Mouse (Mus musculus) G1E-ER4 (cell line): ENCODE measurements around the gene Rab8a. TPM values are rescaled to one million over a fixed set of nuclear protein-coding genes. Genes with fewer than 3 reads are reported as not detected.

Source experiments
- GATA1 ChIP-seq: IDR thresholded peaks from one replicate; pipeline ENCODE4 v1.8.0; 2012; ENCODE audit warnings: low read length, inconsistent platforms
- polyA plus RNA-seq: library from polyadenylated mRNA; stranded (reverse); fragments of >175 nt; gene quantifications from 2 replicates; pipeline ENCODE4 v1.2.3, GENCODE M21; 2012

The Rab8a gene
- 41.7 and 43.2 TPM in 2 replicates for polyA plus RNA-seq

DNA sequence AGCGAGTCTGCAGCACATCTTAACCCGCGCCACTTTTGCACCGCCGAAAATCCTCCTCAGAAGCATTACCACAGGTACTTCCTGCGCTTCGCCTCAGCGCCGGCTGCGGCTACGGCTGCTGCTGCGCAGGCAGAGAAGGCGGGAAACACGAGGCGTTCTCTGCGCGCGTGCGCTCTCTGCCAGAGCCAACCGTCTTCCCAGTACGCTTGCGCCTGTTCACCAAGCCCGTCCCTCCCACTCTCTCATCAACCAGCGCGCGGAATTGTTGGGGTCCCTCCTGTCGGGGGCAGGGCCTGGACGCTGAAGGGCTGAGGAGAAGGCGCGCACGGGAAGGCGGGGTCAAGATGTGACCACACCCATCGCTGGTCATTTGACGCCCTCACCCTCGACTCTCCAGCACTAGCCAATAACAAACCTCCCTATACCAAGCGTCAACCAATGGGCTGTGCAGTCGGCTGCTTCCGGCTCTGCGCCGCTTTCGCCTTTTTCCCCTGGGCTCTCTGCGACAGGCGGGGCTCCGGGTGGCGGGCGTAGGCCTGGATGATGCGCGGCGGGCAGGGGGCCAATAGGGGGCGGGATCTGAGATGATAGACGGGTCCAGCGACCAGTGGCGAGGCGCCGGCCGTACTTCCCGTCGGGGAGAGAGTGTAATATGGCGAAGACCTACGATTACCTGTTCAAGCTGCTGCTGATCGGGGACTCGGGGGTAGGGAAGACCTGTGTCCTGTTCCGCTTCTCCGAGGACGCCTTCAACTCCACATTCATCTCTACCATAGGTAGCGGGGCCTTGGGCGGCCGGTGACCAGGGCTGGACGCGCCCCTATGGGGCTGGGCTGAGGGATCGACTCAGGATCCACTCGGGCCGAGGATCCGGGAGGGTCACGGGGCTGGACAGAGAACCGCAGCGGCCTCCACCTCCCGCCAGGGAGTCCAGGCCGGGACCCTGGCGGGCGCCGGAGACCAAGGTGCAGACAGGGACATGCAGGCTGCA is at the start of gene Rab8a:
Gene Rab8a, plus strand, starts transcription at position 494 of the 991 bp plus-strand sequence.
- TF ChIP-seq GATA1, result no peak

DNA sequence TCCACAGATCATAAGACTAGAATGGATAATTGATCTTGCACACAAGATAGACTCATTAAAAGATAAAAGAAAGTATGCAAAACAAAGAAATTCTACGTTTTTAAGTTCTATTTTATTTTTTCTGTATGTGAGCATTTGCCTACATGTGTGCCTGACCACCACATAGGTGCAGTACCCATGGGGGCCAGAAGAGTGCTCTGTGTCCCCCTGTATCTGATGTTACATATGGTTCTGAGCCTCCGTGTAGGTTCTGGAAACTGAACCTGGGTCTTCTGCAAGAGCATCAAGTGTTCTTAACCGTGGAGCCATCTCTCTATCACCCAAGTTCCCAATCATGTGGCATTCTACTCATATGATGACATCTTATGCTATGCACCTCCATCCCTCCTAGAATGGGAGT is 48.5 kb upstream of the Rab8a start:
- no peak for TF ChIP-seq GATA1

DNA sequence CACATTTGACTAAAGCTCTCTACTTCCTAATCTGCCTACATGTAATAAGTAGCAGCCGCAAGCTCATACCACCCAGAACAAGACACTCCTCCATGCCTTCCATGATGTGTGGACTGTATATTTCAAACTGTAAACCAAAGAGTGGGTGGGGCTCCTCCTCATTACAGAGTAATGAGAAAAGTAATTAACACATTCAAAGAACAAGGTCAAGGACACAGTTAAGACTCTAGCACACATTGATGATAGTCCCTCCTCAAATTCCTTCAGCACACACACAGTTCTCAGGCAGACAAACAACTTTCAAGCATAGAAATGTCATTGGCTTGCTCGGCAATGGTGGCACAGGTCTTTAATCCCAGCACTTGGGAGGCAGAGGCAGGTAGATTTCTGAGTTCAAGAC is 45.8 kb upstream of the Rab8a start:
- TF ChIP-seq GATA1, result no peak

DNA sequence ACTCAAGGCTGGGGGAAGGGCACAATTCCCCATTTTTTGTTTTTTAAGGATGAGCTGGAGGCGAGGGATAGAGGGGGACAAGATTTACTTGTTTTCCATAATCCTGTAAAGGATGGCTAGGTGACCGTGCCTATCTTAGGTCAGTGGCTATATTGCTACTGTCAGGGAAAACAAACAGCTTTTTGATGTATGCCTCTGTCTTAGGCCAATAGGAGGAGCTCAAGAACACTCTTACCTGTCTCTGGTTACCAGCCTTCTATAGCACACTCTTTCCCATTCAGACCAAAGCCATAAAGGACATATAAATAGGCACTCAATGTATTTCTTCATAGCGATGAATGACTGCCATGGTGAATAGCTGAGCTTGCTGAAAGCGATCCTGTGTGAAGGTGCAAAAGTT is 42.4 kb upstream of the Rab8a start:
- TF ChIP-seq GATA1, result no peak

DNA sequence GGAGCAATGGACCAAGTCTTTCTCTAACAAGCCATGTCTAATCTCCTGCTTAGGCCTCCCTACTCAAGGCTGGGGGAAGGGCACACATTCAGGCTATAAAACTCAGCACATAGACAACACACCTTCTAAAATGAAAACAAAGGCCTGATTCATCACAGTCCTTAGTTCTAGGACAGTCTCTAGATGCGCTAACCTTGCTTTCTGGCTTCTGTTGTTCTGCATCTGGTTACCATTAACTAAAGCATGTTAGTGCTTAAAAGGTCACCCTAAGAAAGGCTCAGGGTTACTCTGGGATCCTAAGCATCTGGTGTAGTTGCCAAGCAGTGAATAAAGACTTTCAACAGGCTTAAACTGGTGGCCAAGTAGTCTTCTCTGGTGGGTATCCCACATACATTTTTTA is 39.0 kb upstream of the Rab8a start:
- no peak for TF ChIP-seq GATA1

DNA sequence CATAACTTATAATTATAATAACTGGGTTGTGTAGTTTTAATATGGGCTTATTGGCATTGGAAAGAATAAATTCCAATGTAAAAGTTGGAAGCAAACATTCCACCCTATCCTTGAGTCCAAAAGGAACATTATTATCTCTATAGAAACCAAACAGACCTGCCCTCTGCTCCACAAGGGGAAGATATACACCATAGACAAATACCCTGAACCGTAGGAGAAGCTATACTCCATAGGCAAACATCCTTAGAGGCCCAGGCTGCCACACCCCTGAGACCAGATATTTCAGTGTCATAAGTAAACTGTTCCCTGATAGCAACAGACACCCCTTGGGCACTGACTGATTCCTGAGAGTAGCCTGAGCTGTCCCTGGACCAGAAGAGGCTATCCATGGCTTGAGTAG is 33.2 kb upstream of the Rab8a start:
- TF ChIP-seq GATA1, result no peak

DNA sequence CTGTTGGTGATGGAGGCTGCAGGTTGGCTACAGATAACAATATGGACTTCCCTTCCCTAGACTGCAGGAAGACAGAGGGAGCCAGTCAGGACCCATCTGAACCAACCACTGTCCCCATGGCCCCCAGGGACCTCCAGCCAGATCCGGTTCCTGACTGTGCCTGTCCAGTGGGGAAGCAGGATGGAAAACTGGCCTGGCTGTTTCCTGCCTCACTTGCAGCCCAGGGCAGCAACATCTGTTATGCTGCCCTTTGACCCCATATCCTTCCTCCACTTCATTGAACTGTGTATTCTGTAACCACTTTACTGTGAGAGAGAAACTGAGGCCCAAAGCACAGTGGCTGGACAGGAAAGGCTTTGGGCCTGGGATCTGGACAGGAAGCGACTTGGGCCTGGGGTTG is 29.7 kb upstream of the Rab8a start:
- TF ChIP-seq GATA1, result no peak

DNA sequence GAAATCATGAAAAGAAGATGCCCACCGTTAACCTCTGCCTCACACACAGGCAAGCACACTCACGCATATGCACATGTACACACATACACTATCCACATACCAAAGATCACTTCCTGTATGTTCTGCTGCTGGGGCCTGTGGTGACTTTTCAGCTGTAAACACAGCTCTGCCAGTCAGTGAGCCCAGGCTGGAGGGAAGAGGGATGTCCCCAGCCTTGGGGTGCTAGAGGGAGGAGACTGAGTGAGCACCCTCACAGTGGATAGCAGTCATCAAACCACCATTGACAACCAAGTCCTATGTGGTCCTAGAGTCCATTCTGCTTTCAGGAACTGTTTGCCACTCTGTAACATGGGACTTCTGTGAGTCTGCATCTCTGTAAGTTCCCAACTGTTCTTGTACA is 29.1 kb upstream of the Rab8a start:
- no peak for TF ChIP-seq GATA1

DNA sequence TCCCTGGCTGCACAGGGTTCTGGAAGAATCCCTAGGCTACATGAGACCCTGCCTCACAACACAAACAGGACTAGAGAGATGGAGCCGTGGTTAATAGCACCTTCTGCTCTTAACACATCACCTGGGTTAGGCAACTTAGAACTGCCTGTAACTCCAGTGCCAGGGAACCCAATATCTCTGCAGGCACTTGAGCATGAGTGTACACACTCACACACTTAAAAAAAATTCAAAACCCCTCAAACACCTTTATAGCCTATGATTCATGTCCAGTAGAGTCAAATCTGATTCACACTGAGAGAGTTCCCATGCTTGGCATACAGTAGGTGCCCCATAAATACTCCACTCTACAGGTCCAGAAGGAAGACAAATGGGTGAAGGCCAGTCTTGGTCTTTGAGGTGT is 28.6 kb upstream of the Rab8a start:
- no peak for TF ChIP-seq GATA1

DNA sequence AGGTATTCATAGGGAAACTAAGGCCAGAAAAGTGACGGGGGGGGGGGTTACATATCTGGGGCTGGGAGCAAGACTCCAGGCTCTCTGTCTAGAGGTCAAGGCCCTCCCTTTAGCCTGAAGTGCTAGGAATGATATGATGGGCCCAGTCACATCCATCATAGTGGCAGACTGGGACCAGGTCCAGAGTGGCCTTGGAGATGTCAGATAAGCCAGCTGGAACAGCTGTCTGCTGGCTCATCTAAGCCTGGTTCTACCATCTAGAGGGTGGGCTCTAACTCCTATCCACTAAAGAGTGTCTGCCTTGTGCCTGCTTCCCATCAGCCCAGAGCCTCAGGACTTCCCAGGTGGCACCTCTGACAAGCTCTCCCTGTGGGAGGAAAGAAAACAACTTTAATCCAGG is 28.1 kb upstream of the Rab8a start:
- no peak for TF ChIP-seq GATA1

DNA sequence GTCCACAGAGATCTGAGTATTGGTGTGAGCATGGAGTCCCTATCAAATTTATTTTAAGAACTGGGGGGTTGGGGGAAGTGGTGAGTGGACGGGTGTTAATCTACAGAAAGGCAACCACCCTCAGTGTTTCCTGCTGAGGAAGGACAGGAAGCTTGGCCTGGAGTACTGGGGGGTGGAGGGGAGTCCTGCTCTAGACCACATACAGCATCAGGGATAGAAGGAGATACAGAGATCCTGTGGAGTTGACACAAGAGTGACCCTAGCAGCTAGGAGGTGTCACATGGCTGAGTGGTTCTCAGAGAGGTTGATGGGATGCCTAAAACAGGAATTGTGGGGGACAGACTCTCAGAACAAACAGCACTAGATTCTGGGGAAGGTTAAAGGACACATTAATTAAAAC is 27.5 kb upstream of the Rab8a start:
- no peak for TF ChIP-seq GATA1

DNA sequence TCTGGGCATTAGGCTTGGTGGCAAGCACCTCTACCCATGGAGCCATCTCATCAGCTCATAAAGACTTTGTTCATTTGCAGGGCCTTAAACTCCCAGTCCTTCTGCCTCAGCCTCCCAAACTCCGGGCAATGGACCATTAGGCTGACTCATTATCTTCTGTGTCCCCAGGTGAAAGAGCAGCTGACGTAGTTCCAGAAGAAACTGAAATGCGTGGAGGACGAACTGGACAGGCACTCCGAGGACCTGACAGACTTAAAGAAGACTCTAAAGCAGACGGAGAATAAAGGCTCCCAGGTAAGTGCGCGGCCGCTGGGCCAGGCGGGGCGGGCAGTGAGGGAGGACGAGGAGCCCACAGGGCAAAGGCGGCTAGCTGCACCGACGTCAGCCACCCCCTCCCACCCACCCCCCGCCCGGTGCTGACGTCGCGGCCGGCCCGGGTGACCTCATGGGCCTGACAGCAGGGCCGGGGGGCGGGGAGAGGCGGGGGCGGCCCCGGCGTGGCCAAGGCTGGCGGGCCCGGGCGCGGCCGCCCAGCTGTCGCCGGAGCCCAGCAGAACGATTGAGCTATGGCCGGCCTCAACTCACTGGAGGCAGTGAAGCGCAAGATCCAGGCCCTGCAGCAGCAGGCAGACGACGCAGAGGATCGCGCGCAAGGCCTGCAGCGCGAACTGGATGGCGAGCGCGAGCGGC is 26.1 kb upstream of the Rab8a start, which contains the start of gene Tpm4:
Gene Tpm4, plus strand, starts transcription at position 220 of the 690 bp plus-strand sequence.
- TF ChIP-seq GATA1, result no peak

DNA sequence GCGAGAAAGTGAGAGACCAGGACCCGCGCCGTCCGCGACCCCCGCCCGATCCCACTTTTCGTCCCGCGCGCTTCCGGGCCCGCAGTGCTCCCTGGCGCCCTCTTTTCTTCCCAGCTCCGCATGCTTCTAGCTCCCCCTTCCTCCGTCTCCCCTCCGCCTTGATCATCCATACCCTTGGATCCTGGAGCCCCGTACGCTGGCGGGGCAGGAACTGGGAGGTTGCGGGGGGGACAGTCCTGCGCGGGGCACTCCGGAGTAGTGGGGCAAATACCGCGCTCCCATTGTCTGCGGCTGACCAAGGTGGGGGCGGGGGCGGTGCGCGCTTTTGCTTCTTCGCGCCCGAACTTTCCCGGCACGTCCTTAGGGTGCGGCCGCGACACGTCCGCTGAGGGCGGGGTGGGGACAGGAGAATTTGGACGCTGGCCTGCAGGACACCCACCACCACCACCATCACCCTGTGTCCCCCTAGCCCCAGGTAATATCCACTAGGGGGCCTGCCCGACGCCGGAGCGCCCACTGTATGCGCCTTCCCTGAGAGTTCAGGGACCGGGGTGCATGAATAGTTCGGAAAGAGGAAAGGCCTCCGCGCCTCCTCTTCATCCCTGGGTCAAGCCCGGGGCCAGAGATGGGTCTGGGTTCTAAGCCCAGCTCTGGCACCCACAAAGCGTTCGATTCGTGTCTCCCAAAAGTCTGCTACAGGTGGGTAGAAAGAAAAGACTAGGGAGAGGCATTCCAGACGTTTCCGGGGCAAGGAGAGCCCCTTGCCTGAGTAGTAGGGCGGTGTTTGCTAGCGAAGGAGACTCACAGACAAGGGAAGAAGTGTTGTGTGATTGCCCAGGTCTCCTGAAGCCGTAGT is 25.3 kb upstream of the Rab8a start:
- TF ChIP-seq GATA1, result no peak

DNA sequence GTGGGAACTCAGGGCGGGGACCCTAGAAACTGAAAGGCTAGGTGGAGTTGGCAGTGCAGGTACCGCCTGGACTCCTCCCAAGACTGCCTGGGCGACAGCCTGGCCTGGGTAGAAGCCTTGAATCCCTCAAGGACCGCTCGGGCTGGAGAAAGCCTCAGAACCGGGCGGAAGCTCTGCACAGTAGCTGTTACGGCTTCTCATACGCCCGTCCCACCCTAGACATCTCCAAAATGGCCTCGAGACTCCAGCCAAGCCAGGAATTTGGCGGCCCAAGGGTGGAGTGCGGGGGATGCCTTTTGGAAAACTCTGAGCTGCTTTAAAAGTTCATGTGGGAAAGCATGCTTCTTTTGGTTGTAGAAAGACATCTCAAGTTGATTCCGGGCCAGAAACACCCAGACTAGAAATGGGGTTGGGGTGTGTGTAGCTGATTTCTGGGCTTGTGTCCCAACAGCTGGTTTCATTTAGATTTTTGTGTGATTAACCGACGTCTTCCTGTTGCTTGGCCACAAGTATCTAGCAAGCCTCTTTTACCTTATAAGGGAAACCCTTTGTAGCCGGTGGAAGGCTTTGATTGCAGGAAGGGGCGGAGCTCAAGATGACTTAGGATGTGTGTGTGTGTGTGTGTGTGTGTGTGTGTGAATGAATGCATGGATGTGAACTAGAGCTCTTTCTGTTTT is 24.6 kb upstream of the Rab8a start:
- no peak for TF ChIP-seq GATA1

DNA sequence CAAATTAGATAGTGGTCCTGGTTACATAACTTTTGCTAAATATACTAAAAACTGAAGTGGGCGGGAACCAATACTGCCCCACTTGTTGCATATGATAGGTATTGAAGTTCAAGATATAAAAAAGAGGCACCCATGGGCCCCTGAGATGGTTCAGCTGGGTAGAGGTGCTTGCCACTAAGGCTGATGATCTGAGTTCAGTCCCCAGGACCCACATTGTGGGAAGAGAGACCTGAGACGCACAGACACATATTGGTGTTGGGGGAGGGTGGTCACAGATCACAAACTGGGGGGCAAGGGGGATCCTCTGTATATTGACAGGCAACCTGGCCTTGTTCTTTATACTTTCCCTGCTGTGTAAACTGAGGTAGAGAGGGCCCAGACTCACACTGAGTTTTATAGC is 23.6 kb upstream of the Rab8a start:
- TF ChIP-seq GATA1, result no peak
